Comparison of ENCODE assay signal across 9 mouse cellular contexts in the genomic region with DNA sequence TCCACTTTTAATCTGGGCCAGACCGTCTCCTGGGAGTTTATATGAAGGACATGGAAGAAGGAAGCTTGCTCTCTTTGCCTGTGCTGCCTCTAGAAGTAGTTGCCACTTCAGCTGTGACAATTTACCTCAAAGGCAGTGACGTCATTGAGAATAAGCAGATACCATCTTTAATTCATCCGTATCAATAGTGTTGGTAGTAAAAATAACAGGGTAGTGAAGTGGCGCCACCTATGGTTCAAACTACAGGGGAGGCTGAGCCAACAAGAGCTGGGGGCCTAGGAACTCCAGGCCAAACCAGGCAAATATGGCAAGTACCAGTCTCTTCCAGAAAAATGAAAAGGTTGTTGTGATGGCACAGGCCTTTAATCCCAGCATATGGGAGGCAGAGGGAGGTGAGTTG. TPM values are rescaled to one million over a fixed set of nuclear protein-coding genes. Genes with fewer than 3 reads are reported as not detected.
DNase-seq lines count a peak whose midpoint lies in the region; ATAC-seq and TF ChIP-seq lines count a peak whose summit lies in the region.
"Had no signal": no experiment of that assay in that cellular context is flagged by ENCODE, and none has a peak within 500 bp of the region (broad histone marks: within the 10 kb centered on the region; RNA-seq: fewer than 3 reads in every experiment).

No protein-coding gene starts in this region.

- no peak overlapping the region for H3K4me2 ChIP-seq in intestine, postnatal 0 days (replicated peaks; ENCODE audit: low read depth)
- no peak overlapping the region for H3K4me2 ChIP-seq in intestine, embryonic 15.5 days (replicated peaks)

- 29% methylated on average over 4 of the region's 4 CpGs for WGBS in intestine, postnatal 0 days
- WGBS in intestine, embryonic 15.5 days = 37% methylated on average over 4 of the region's 4 CpGs

- DNase-seq in cerebellum, postnatal 25 days = peak; percentile 21 to 59
- DNase-seq in lung, postnatal 36 days = peak; percentile 68
- DNase-seq in Muller cell, postnatal 12 days (ENCODE audit: inconsistent ontology term) = no peak
- no peak for DNase-seq in layer of hippocampus, postnatal 36 days
- DNase-seq in urinary bladder, postnatal 14 days (ENCODE audit: low spot score) = no peak

- no peak for ATAC-seq in intestine, postnatal 0 days
- no peak for ATAC-seq in intestine, embryonic 15.5 days

- no peaks in the 10 kb centered on the region for H3K9me3 ChIP-seq in intestine, postnatal 0 days (ENCODE audit: control insufficient read depth)
- no peaks in the 10 kb centered on the region for H3K9me3 ChIP-seq in intestine, embryonic 15.5 days
- H3K9me3 ChIP-seq in ES-Bruce4 (replicated peaks; ENCODE audit: control insufficient read depth, insufficient read depth, low read length, poor library complexity, severe bottlenecking) = no peaks in the 10 kb centered on the region

- H3K4me3 ChIP-seq in intestine, postnatal 0 days (ENCODE audit: low read depth, low read length) = no peak overlapping the region
- H3K4me3 ChIP-seq in intestine, embryonic 15.5 days (replicated peaks) = no peak overlapping the region
- no peak overlapping the region for H3K4me3 ChIP-seq in ES-Bruce4 (ENCODE audit: low read depth, low read length)

- no peak overlapping the region for H3K9ac ChIP-seq in intestine, postnatal 0 days (ENCODE audit: low read depth, low read length)
- H3K9ac ChIP-seq in intestine, embryonic 15.5 days = no peak overlapping the region
- no peak overlapping the region for H3K9ac ChIP-seq in ES-Bruce4 (ENCODE audit: low read depth, poor library complexity, severe bottlenecking)

- H3K4me1 ChIP-seq in intestine, postnatal 0 days (replicated peaks; ENCODE audit: control insufficient read depth, insufficient read depth, low read length) = no peaks in the 10 kb centered on the region
- H3K4me1 ChIP-seq in intestine, embryonic 15.5 days (replicated peaks) = no peaks in the 10 kb centered on the region
- H3K4me1 ChIP-seq in ES-Bruce4 (ENCODE audit: control insufficient read depth, insufficient read depth, low read length) = no peaks in the 10 kb centered on the region

- no peak overlapping the region for H3K27ac ChIP-seq in intestine, postnatal 0 days (ENCODE audit: low read depth, low read length)
- no peak overlapping the region for H3K27ac ChIP-seq in intestine, embryonic 15.5 days
- H3K27ac ChIP-seq in ES-Bruce4 (ENCODE audit: insufficient read depth, low read length) = no peak overlapping the region

- TF ChIP-seq POLR2A in ES-Bruce4 (IDR thresholded peaks at IDR 0.05; ENCODE audit: insufficient read depth, low read length) = no peak

- no peak for TF ChIP-seq EP300 in ES-Bruce4 (IDR thresholded peaks at IDR 0.05; ENCODE audit: insufficient read depth, low read depth, low read length)

- peak; percentile 70 for TF ChIP-seq CTCF in intestine, postnatal 0 days (IDR thresholded peaks at IDR 0.05; ENCODE audit: low read depth)
- peak; percentile 41 for TF ChIP-seq CTCF in ES-Bruce4 (IDR thresholded peaks at IDR 0.05; ENCODE audit: low read depth, low read length)

- H3K36me3 ChIP-seq in intestine, postnatal 0 days (ENCODE audit: control insufficient read depth, insufficient read depth) = no peaks in the 10 kb centered on the region
- H3K36me3 ChIP-seq in intestine, embryonic 15.5 days = no peaks in the 10 kb centered on the region
- H3K36me3 ChIP-seq in ES-Bruce4 (ENCODE audit: control insufficient read depth, insufficient read depth, low read length, poor library complexity, severe bottlenecking) = no peaks in the 10 kb centered on the region

- no peaks in the 10 kb centered on the region for H3K27me3 ChIP-seq in intestine, postnatal 0 days (replicated peaks; ENCODE audit: control insufficient read depth, insufficient read depth, low read length)
- no peaks in the 10 kb centered on the region for H3K27me3 ChIP-seq in intestine, embryonic 15.5 days (replicated peaks)
- no peaks in the 10 kb centered on the region for H3K27me3 ChIP-seq in ES-Bruce4 (ENCODE audit: control insufficient read depth, insufficient read depth, low read length, poor library complexity, severe bottlenecking)

RNA-seq across cellular contexts. Expression of a gene that starts 4.1 kb away (rescaled TPM):
- 13.8 and 14.6 TPM in 2 replicates for polyA plus RNA-seq in intestine, postnatal 0 days (2015; fragmentation: Nextera tagmentation; extraction: Ambion mirVana)
- polyA plus RNA-seq in intestine, embryonic 15.5 days (2015; fragmentation: Nextera tagmentation; extraction: Ambion mirVana) = 27.6 and 31.8 TPM in 2 replicates
- polyA plus RNA-seq in ES-Bruce4 (2011; ENCODE audit: insufficient read depth, insufficient read length, low read depth, missing spikeins) = 14.7 and 17.1 TPM in 2 replicates
- total RNA-seq in layer of hippocampus, postnatal 36 days (2021) = 10 to 100 TPM; 35.0 to 36.2 TPM

RNA-seq across cellular contexts. Expression of a gene that starts 11.8 kb away (rescaled TPM):
- 1.4 and 1.6 TPM in 2 replicates for polyA plus RNA-seq in intestine, postnatal 0 days (2015; fragmentation: Nextera tagmentation; extraction: Ambion mirVana)
- 0.57 and 0.71 TPM in 2 replicates for polyA plus RNA-seq in intestine, embryonic 15.5 days (2015; fragmentation: Nextera tagmentation; extraction: Ambion mirVana)
- not detected in 2 replicates for polyA plus RNA-seq in ES-Bruce4 (2011; ENCODE audit: insufficient read depth, insufficient read length, low read depth, missing spikeins)
- total RNA-seq in layer of hippocampus, postnatal 36 days (2021) = under 1 TPM; 0.15 to 0.30 TPM

RNA-seq across cellular contexts. Expression of a gene that starts 21.3 kb away (rescaled TPM):
- polyA plus RNA-seq in intestine, postnatal 0 days (2015; fragmentation: Nextera tagmentation; extraction: Ambion mirVana) = 19.3 and 19.5 TPM in 2 replicates
- 25.0 and 27.5 TPM in 2 replicates for polyA plus RNA-seq in intestine, embryonic 15.5 days (2015; fragmentation: Nextera tagmentation; extraction: Ambion mirVana)
- 44.6 and 56.8 TPM in 2 replicates for polyA plus RNA-seq in ES-Bruce4 (2011; ENCODE audit: insufficient read depth, insufficient read length, low read depth, missing spikeins)
- total RNA-seq in layer of hippocampus, postnatal 36 days (2021) = 10 to 100 TPM; 56.6 to 65.1 TPM

RNA-seq across cellular contexts. Expression of a gene that starts 21.7 kb away (rescaled TPM):
- 113 and 124 TPM in 2 replicates for polyA plus RNA-seq in intestine, postnatal 0 days (2015; fragmentation: Nextera tagmentation; extraction: Ambion mirVana)
- polyA plus RNA-seq in intestine, embryonic 15.5 days (2015; fragmentation: Nextera tagmentation; extraction: Ambion mirVana) = 198 and 212 TPM in 2 replicates
- polyA plus RNA-seq in ES-Bruce4 (2011; ENCODE audit: insufficient read depth, insufficient read length, low read depth, missing spikeins) = 239 and 246 TPM in 2 replicates
- 1 to 10 TPM; 5.1 to 5.7 TPM for total RNA-seq in layer of hippocampus, postnatal 36 days (2021)

RNA-seq across cellular contexts. Expression of a gene that starts 29.2 kb away (rescaled TPM):
- not detected in 2 replicates for polyA plus RNA-seq in intestine, postnatal 0 days (2015; fragmentation: Nextera tagmentation; extraction: Ambion mirVana)
- polyA plus RNA-seq in intestine, embryonic 15.5 days (2015; fragmentation: Nextera tagmentation; extraction: Ambion mirVana) = not detected in 2 replicates
- not detected in 2 replicates for polyA plus RNA-seq in ES-Bruce4 (2011; ENCODE audit: insufficient read depth, insufficient read length, low read depth, missing spikeins)
- total RNA-seq in layer of hippocampus, postnatal 36 days (2021) = under 1 TPM in 1 of 2 experiments, not detected in 1; 0.61 TPM
- polyA plus RNA-seq: embryonic facial prominence, embryonic 11.5 days had no signal

Comparison
In these comparisons a context has a peak if more than half of its experiments do, and no peak if none do; other contexts are left out.
1. DNase-seq: peak in cerebellum, postnatal 25 days (2 of 2) and lung, postnatal 36 days (single experiment); none in Muller cell, postnatal 12 days (single experiment), layer of hippocampus, postnatal 36 days (0 of 2) and urinary bladder, postnatal 14 days (single experiment).